Mouse (Mus musculus) small intestine, adult 2 months (tissue): ENCODE measurements at regions not wholly inside any gene's neighbourhood (a gene's known extent, or its start where the extent isn't known, plus 50 kb on each side); places are given as distances from the start of the nearest gene placed in this dataset.

Experiments
- H3K27ac ChIP-seq: fragments of 200-500 bp; 2 replicates; pipeline ENCODE4 v1.5.1; 2012; ENCODE audit warnings: low read depth, low read length, control low read depth, inconsistent platforms; ENCODE audit not compliant: insufficient read depth
- H3K27me3 ChIP-seq: fragments of 200-500 bp; 2 replicates; pipeline ENCODE4 v1.6.1; 2012; ENCODE audit warnings: mild to moderate bottlenecking, moderate library complexity, low read length, inconsistent platforms; ENCODE audit not compliant: control insufficient read depth, insufficient read depth
- H3K36me3 ChIP-seq: fragments of 200-500 bp; 2 replicates; pipeline ENCODE4 v1.6.1; 2012; ENCODE audit warnings: mild to moderate bottlenecking, low read length, control low read depth, inconsistent platforms; ENCODE audit not compliant: control insufficient read depth, insufficient read depth
- H3K4me1 ChIP-seq: fragments of 200-500 bp; 2 replicates; pipeline ENCODE4 v1.6.1; 2012; ENCODE audit warnings: low read length, inconsistent platforms, mixed read lengths; ENCODE audit not compliant: control insufficient read depth, insufficient read depth, insufficient read length
- H3K4me3 ChIP-seq: fragments of 200-500 bp; 2 replicates; pipeline ENCODE4 v1.5.1; 2012; ENCODE audit warnings: low read depth, mild to moderate bottlenecking, control low read depth, inconsistent platforms, low read length, moderate library complexity
- CTCF ChIP-seq: fragments of 200-500 bp; IDR thresholded peaks from 2 replicates; pipeline ENCODE4 v1.5.1; 2012; ENCODE audit warnings: low read depth, mild to moderate bottlenecking, control low read depth, inconsistent platforms, low read length, moderate library complexity, mixed read lengths; ENCODE audit not compliant: insufficient replicate concordance, insufficient read length; ENCODE audit errors: extremely low read depth
- POLR2A ChIP-seq: fragments of 200-500 bp; IDR thresholded peaks from 2 replicates; pipeline ENCODE4 v1.6.1; 2012; ENCODE audit warnings: low read depth, mild to moderate bottlenecking, control low read depth, inconsistent platforms, low read length, moderate library complexity
- WGBS: fragments of 180-500 bp; shearing (Covaris S2); methylation state at CpG from one replicate; pipeline ENCODE4 v1.1.7; 2018; 5-methylcytosine and 5-hydroxymethylcytosine counted together

- WGBS, result 93% methylated on average over 12 of the region's 12 CpGs
- H3K36me3 ChIP-seq, result no peaks in the 10 kb centered on the region
- H3K27ac ChIP-seq, result no peak overlapping the region
- H3K27me3 ChIP-seq, result no peaks in the 10 kb centered on the region
- no peak overlapping the region for H3K4me3 ChIP-seq
- TF ChIP-seq POLR2A (no peak), CTCF (no peak)
- H3K4me1 ChIP-seq, result no peaks in the 10 kb centered on the region
These were observed 103.7 kb upstream of the Noct start for GRCm38 (mm10) chr3:51120522-51120921.

- no peak overlapping the region for H3K4me3 ChIP-seq
- no peak overlapping the region for H3K27ac ChIP-seq
- no peaks in the 10 kb centered on the region for H3K4me1 ChIP-seq
- H3K36me3 ChIP-seq, result no peaks in the 10 kb centered on the region
- 36% methylated on average over 9 of the region's 9 CpGs for WGBS
- peak; percentile 13; the same call in 1 of the 2 replicates for TF ChIP-seq CTCF
- TF ChIP-seq POLR2A, result no peak
- no peaks in the 10 kb centered on the region for H3K27me3 ChIP-seq
These were observed 102.3 kb upstream of the Noct start for GRCm38 (mm10) chr3:51121703-51122540.

- TF ChIP-seq POLR2A, result no peak
- no peak for TF ChIP-seq CTCF
- H3K4me3 ChIP-seq, result no peak overlapping the region
- H3K4me1 ChIP-seq, result no peaks in the 10 kb centered on the region
- no peak overlapping the region for H3K27ac ChIP-seq
- whole genome bisulfite sequencing, result 95% methylated on average over 1 of the region's 1 CpGs
- H3K36me3 ChIP-seq, result no peaks in the 10 kb centered on the region
- H3K27me3 ChIP-seq, result no peaks in the 10 kb centered on the region
These were observed 101.7 kb upstream of the Noct start for GRCm38 (mm10) chr3:51122541-51122935.

- no peaks in the 10 kb centered on the region for H3K36me3 ChIP-seq
- no peaks in the 10 kb centered on the region for H3K4me1 ChIP-seq
- no peaks in the 10 kb centered on the region for H3K27me3 ChIP-seq
- TF ChIP-seq CTCF, result no peak
- WGBS, result 71% methylated on average over 1 of the region's 1 CpGs
- no peak overlapping the region for H3K4me3 ChIP-seq
- no peak overlapping the region for H3K27ac ChIP-seq
These were observed 96.4 kb upstream of the Noct start for GRCm38 (mm10) chr3:51127875-51128274.

GRCm38 (mm10) chr3:51128491-51129155 lies 95.6 kb upstream of the Noct start:
- Histone ChIP-seq H3K27me3 (no peaks in the 10 kb centered on the region), H3K4me3 (no peak overlapping the region), H3K36me3 (no peaks in the 10 kb centered on the region), H3K4me1 (no peaks in the 10 kb centered on the region), H3K27ac (0 out of 2 replicates have a peak overlapping the region, but pooled peaks have one; percentile 19)
- WGBS, result 69% methylated on average over 10 of the region's 10 CpGs
- TF ChIP-seq CTCF (no peak), POLR2A (no peak)

GRCm38 (mm10) chr3:51130709-51131108 lies 93.5 kb upstream of the Noct start:
- H3K4me3 ChIP-seq, result no peak overlapping the region
- TF ChIP-seq CTCF (no peak), POLR2A (no peak)
- no peaks in the 10 kb centered on the region for H3K27me3 ChIP-seq
- no peaks in the 10 kb centered on the region for H3K36me3 ChIP-seq
- no peak overlapping the region for H3K27ac ChIP-seq
- 84% methylated on average over 5 of the region's 5 CpGs for WGBS
- H3K4me1 ChIP-seq, result no peaks in the 10 kb centered on the region

GRCm38 (mm10) chr3:51131341-51131740 lies 92.9 kb upstream of the Noct start:
- TF ChIP-seq POLR2A (no peak), CTCF (no peak)
- no peak overlapping the region for H3K4me3 ChIP-seq
- no peaks in the 10 kb centered on the region for H3K27me3 ChIP-seq
- WGBS, result 68% methylated on average over 3 of the region's 3 CpGs
- no peaks in the 10 kb centered on the region for H3K4me1 ChIP-seq
- no peak overlapping the region for H3K27ac ChIP-seq
- H3K36me3 ChIP-seq, result no peaks in the 10 kb centered on the region

- Histone ChIP-seq H3K36me3 (no peaks in the 10 kb centered on the region), H3K4me3 (no peak overlapping the region), H3K27ac (no peak overlapping the region), H3K27me3 (no peaks in the 10 kb centered on the region), H3K4me1 (no peaks in the 10 kb centered on the region)
- TF ChIP-seq POLR2A (no peak), CTCF (no peak)
- WGBS, result 72% methylated on average over 5 of the region's 5 CpGs
These were observed 91.5 kb upstream of the Noct start for GRCm38 (mm10) chr3:51132736-51133135.
